Mouse (Mus musculus) kidney, embryonic 15.5 days (tissue): Measurements from ENCODE around the gene Miga1. TPM values are rescaled to one million over a fixed set of nuclear protein-coding genes. Genes with fewer than 3 reads are reported as not detected.

ENCODE experiments used
- ATAC-seq: fragments of 200-750 bp; cut with Nextera tagmentation; replicated peaks from 2 replicates; pipeline ENCODE4 v1.8.0; 2017; ENCODE audit warnings: moderate TSS enrichment; ENCODE audit not compliant: low FRiP score
- H3K27ac ChIP-seq: fragments of 300-500 bp; sonication (generic); 2 replicates; pipeline ENCODE4 v1.5.1; 2015; ENCODE audit warnings: mild to moderate bottlenecking, inconsistent platforms
- H3K27me3 ChIP-seq: fragments of 300-500 bp; sonication (generic); 2 replicates; pipeline ENCODE4 v1.6.1; 2015; ENCODE audit warnings: inconsistent platforms
- H3K36me3 ChIP-seq: fragments of 300-500 bp; sonication (generic); 2 replicates; pipeline ENCODE4 v1.6.1; 2015; ENCODE audit warnings: inconsistent platforms
- H3K4me1 ChIP-seq: fragments of 300-500 bp; sonication (generic); 2 replicates; pipeline ENCODE4 v1.6.1; 2015; ENCODE audit warnings: inconsistent platforms
- H3K4me2 ChIP-seq: fragments of 300-500 bp; sonication (generic); 2 replicates; pipeline ENCODE4 v1.6.1; 2015; ENCODE audit warnings: moderate library complexity, mild to moderate bottlenecking, inconsistent platforms
- H3K4me3 ChIP-seq: fragments of 300-500 bp; sonication (generic); replicated peaks from 2 replicates; pipeline ENCODE4 v1.5.1; 2015; ENCODE audit warnings: mild to moderate bottlenecking, inconsistent platforms
- H3K9ac ChIP-seq: fragments of 300-500 bp; sonication (generic); 2 replicates; pipeline ENCODE4 v1.6.1; 2015; ENCODE audit warnings: mild to moderate bottlenecking, inconsistent platforms
- H3K9me3 ChIP-seq: fragments of 300-500 bp; sonication (generic); replicated peaks from 2 replicates; pipeline ENCODE4 v1.6.1; 2016; ENCODE audit warnings: inconsistent platforms
- WGBS: fragments of 180-500 bp; shearing (Covaris S2); methylation state at CpG from one replicate; pipeline ENCODE4 v1.1.7; 2015; ENCODE audit warnings: mixed read lengths; 5-methylcytosine and 5-hydroxymethylcytosine counted together
- polyA plus RNA-seq: library from polyadenylated mRNA; unstranded; fragments of >200 nt; fragmentation: Nextera tagmentation; extraction: Ambion mirVana; gene quantifications from 2 replicates; pipeline ENCODE4 v1.2.1, GENCODE M21; 2015

Miga1 gene
- polyA plus RNA-seq, 1 experiment from 2014 or later, result 17.9 TPM

- peaks cover 79% of the 10 kb centered on the region for H3K36me3 ChIP-seq
- no peak overlapping the region for H3K9ac ChIP-seq
- no peak overlapping the region for H3K4me3 ChIP-seq
- H3K27me3 ChIP-seq, result no peaks in the 10 kb centered on the region
- ATAC-seq, result no peak
- H3K9me3 ChIP-seq, result no peaks in the 10 kb centered on the region
- H3K4me2 ChIP-seq, result no peak overlapping the region
- WGBS, result 66% methylated on average over 6 of the region's 6 CpGs
- H3K4me1 ChIP-seq, result no peaks in the 10 kb centered on the region
- H3K27ac ChIP-seq, result no peak overlapping the region
Observed at GRCm38 (mm10) chr3:152231333-152232100, 108.7 kb downstream of the Miga1 start.

GRCm38 (mm10) chr3:152229271-152229670 is 110.9 kb downstream of the Miga1 start:
- H3K9me3 ChIP-seq, result no peaks in the 10 kb centered on the region
- no peak overlapping the region for H3K4me2 ChIP-seq
- H3K4me1 ChIP-seq, result no peaks in the 10 kb centered on the region
- ATAC-seq, result no peak
- no peak overlapping the region for H3K4me3 ChIP-seq
- WGBS, result 90% methylated on average over 5 of the region's 5 CpGs
- no peaks in the 10 kb centered on the region for H3K27me3 ChIP-seq
- H3K36me3 ChIP-seq, result peaks cover 86% of the 10 kb centered on the region
- no peak overlapping the region for H3K9ac ChIP-seq
- H3K27ac ChIP-seq, result no peak overlapping the region

- no peaks in the 10 kb centered on the region for H3K4me1 ChIP-seq
- 93% methylated on average over 7 of the region's 7 CpGs for WGBS
- H3K9me3 ChIP-seq, result no peaks in the 10 kb centered on the region
- peaks cover 86% of the 10 kb centered on the region for H3K36me3 ChIP-seq
- H3K9ac ChIP-seq, result no peak overlapping the region
- ATAC-seq, result no peak
- H3K27me3 ChIP-seq, result no peaks in the 10 kb centered on the region
- no peak overlapping the region for H3K4me3 ChIP-seq
- H3K27ac ChIP-seq, result no peak overlapping the region
- H3K4me2 ChIP-seq, result no peak overlapping the region
Observed at GRCm38 (mm10) chr3:152228843-152229242, 111.4 kb downstream of the Miga1 start.

GRCm38 (mm10) chr3:152225906-152226305 is 114.3 kb downstream of the Miga1 start:
- no peak for ATAC-seq
- WGBS, result 87% methylated on average over 7 of the region's 7 CpGs
- H3K4me2 ChIP-seq, result no peak overlapping the region
- H3K27me3 ChIP-seq, result no peaks in the 10 kb centered on the region
- no peak overlapping the region for H3K27ac ChIP-seq
- H3K4me3 ChIP-seq, result no peak overlapping the region
- no peaks in the 10 kb centered on the region for H3K9me3 ChIP-seq
- H3K36me3 ChIP-seq, result peaks cover 91% of the 10 kb centered on the region
- H3K9ac ChIP-seq, result no peak overlapping the region
- H3K4me1 ChIP-seq, result no peaks in the 10 kb centered on the region

- Histone ChIP-seq H3K4me3 (no peak overlapping the region), H3K4me1 (no peaks in the 10 kb centered on the region), H3K4me2 (no peak overlapping the region), H3K27me3 (no peaks in the 10 kb centered on the region), H3K36me3 (peaks cover 91% of the 10 kb centered on the region), H3K27ac (no peak overlapping the region), H3K9me3 (no peaks in the 10 kb centered on the region), H3K9ac (no peak overlapping the region)
- ATAC-seq, result no peak
Observed at GRCm38 (mm10) chr3:152224918-152225317, 115.3 kb downstream of the Miga1 start.

Other genes starting within 250 kb of the Miga1 start
- gene Gipc2, start 174.2 kb downstream of the Miga1 start, polyA plus RNA-seq, result 25.4 and 30.4 TPM in 2 replicates
- gene Dnajb4, start 130.1 kb downstream of the Miga1 start, polyA plus RNA-seq, result 30.9 and 31.1 TPM in 2 replicates
- gene Fubp1, start 130.0 kb downstream of the Miga1 start, polyA plus RNA-seq, result 301 and 315 TPM in 2 replicates
- gene Nexn, start 74.1 kb downstream of the Miga1 start, polyA plus RNA-seq, result 11.3 and 12.4 TPM in 2 replicates
- 39.2 and 40.3 TPM in 2 replicates for gene Usp33, start 6.1 kb upstream of the Miga1 start, polyA plus RNA-seq
- 52.6 and 53.7 TPM in 2 replicates for gene Zzz3, start 55.1 kb upstream of the Miga1 start, polyA plus RNA-seq